8 mouse cellular contexts compared by ENCODE assay signal in genomic region chr2:104410963-104411545, GRCm38 (mm10). TPM values are rescaled to one million over a fixed set of nuclear protein-coding genes. Genes with fewer than 3 reads are reported as not detected.
DNase-seq lines count a peak whose midpoint lies in the region; ATAC-seq and TF ChIP-seq lines count a peak whose summit lies in the region.

Gene D430041D05Rik (minus strand): TSS chr2:104411013.

- DNase-seq in heart, adult 2 months = no peak
- no peak for DNase-seq in heart, adult 18-20 months
- no peak for DNase-seq in left cerebral cortex, postnatal 14 days (ENCODE audit: low spot score in 2 of 2)
- no peak for DNase-seq in urinary bladder, adult 18-20 months (ENCODE audit: low spot score in 2 of 2)

- H3K9me3 ChIP-seq in ES-Bruce4 (replicated peaks; ENCODE audit: control insufficient read depth, insufficient read depth, low read length, poor library complexity, severe bottlenecking) = no peaks in the 10 kb centered on the region

- no peak for TF ChIP-seq POLR2A in heart, adult 2 months (IDR thresholded peaks at IDR 0.05; ENCODE audit: insufficient read depth, low read depth, low read length)
- TF ChIP-seq POLR2A in ES-Bruce4 (IDR thresholded peaks at IDR 0.05; ENCODE audit: insufficient read depth, low read length) = no peak
- TF ChIP-seq POLR2A in embryonic fibroblast, embryonic 13.5 days (IDR thresholded peaks at IDR 0.05; ENCODE audit: low read depth, low read length) = no peak
- TF ChIP-seq POLR2A in olfactory bulb, adult 2 months (IDR thresholded peaks at IDR 0.05; ENCODE audit: insufficient read depth, low read depth, low read length) = no peak

- H3K27me3 ChIP-seq in heart, adult 2 months (ENCODE audit: control insufficient read depth, insufficient read depth, low read length) = peaks cover 16% of the 10 kb centered on the region
- H3K27me3 ChIP-seq in ES-Bruce4 (ENCODE audit: control insufficient read depth, insufficient read depth, low read length, poor library complexity, severe bottlenecking) = peaks cover 25% of the 10 kb centered on the region

- intact Hi-C loops in heart, adult 2 months (cut with DNase I) = no loop called here
- intact Hi-C loops in left cerebral cortex, postnatal 14 days (cut with DNase I) = loop anchor here (2.0 kb wide), 1 partner anchor 76 kb away; no protein-coding TSS in a partner anchor

- no peaks in the 10 kb centered on the region for H3K4me1 ChIP-seq in heart, adult 2 months (ENCODE audit: control insufficient read depth, insufficient read depth, low read length)
- H3K4me1 ChIP-seq in ES-Bruce4 (ENCODE audit: control insufficient read depth, insufficient read depth, low read length) = no peaks in the 10 kb centered on the region
- no peaks in the 10 kb centered on the region for H3K4me1 ChIP-seq in embryonic fibroblast, embryonic 13.5 days (ENCODE audit: control insufficient read depth, insufficient read depth, low read length)
- peaks cover 9% of the 10 kb centered on the region for H3K4me1 ChIP-seq in olfactory bulb, adult 2 months (ENCODE audit: control insufficient read depth, insufficient read depth, low read length)

- no peak within 1 kb of the TSS for H3K9ac ChIP-seq in heart, adult 2 months (ENCODE audit: low read depth, low read length)
- H3K9ac ChIP-seq in ES-Bruce4 (ENCODE audit: low read depth, poor library complexity, severe bottlenecking) = peak within 1 kb of the TSS; percentile 63

- no peaks in the 10 kb centered on the region for H3K79me2 ChIP-seq in heart, adult 2 months (replicated peaks; ENCODE audit: control insufficient read depth, insufficient read depth, low read length)

- peak within 1 kb of the TSS; percentile 39 for H3K4me3 ChIP-seq in heart, adult 2 months
- peak within 1 kb of the TSS; percentile 73 for H3K4me3 ChIP-seq in ES-Bruce4 (ENCODE audit: low read depth, low read length)
- peak within 1 kb of the TSS; percentile 29 for H3K4me3 ChIP-seq in embryonic fibroblast, embryonic 13.5 days (ENCODE audit: insufficient read depth, low read length)
- H3K4me3 ChIP-seq in olfactory bulb, adult 2 months (ENCODE audit: insufficient read depth, low read depth, low read length) = peak within 1 kb of the TSS; percentile 65

- no peak within 1 kb of the TSS for H3K27ac ChIP-seq in heart, adult 2 months
- H3K27ac ChIP-seq in ES-Bruce4 (ENCODE audit: insufficient read depth, low read length) = no peak within 1 kb of the TSS
- no peak within 1 kb of the TSS for H3K27ac ChIP-seq in embryonic fibroblast, embryonic 13.5 days (ENCODE audit: insufficient read depth, low read length)
- H3K27ac ChIP-seq in olfactory bulb, adult 2 months (ENCODE audit: insufficient read depth, low read depth, low read length) = peak within 1 kb of the TSS; percentile 28; the same call in 1 of the 2 replicates

- TF ChIP-seq CTCF in heart, adult 2 months (IDR thresholded peaks at IDR 0.05) = no peak
- no peak for TF ChIP-seq CTCF in ES-Bruce4 (IDR thresholded peaks at IDR 0.05; ENCODE audit: low read depth, low read length)
- no peak for TF ChIP-seq CTCF in embryonic fibroblast, embryonic 13.5 days (IDR thresholded peaks at IDR 0.05; ENCODE audit: borderline replicate concordance, insufficient read depth, low read length)
- no peak for TF ChIP-seq CTCF in olfactory bulb, adult 2 months (IDR thresholded peaks at IDR 0.05; ENCODE audit: insufficient read depth, low read depth, low read length)

- no peak for TF ChIP-seq EP300 in heart, adult 2 months (IDR thresholded peaks at IDR 0.05; ENCODE audit: insufficient read depth, low read depth, low read length)
- TF ChIP-seq EP300 in ES-Bruce4 (IDR thresholded peaks at IDR 0.05; ENCODE audit: insufficient read depth, low read depth, low read length) = no peak

- H3K36me3 ChIP-seq in heart, adult 2 months (ENCODE audit: control insufficient read depth, insufficient read depth, low read length) = no peaks in the 10 kb centered on the region
- no peaks in the 10 kb centered on the region for H3K36me3 ChIP-seq in ES-Bruce4 (ENCODE audit: control insufficient read depth, insufficient read depth, low read length, poor library complexity, severe bottlenecking)

- whole genome bisulfite sequencing in heart, adult 2 months = 61% methylated on average over 4 of the region's 4 CpGs
- 65% methylated on average over 4 of the region's 4 CpGs for WGBS in olfactory bulb, adult 2 months

- no peak for ATAC-seq in inflammation-experienced regulatory T-cells, adult 6 months

RNA-seq across cellular contexts. Expression of gene D430041D05Rik, which starts in this region (rescaled TPM):
- under 1 TPM; 0.05 to 0.08 TPM for total RNA-seq in heart, adult 2 months (2021)
- 0.02 and 0.09 TPM in 2 replicates for polyA plus RNA-seq in heart, adult 2 months (2012; rRNA removed)
- under 1 TPM; 0.07 to 0.08 TPM for total RNA-seq in heart, adult 18-20 months (2021)
- polyA plus RNA-seq in ES-Bruce4 (2011; ENCODE audit: insufficient read depth, insufficient read length, low read depth, missing spikeins) = 0.06 and 0.10 TPM in 2 replicates
- not detected in 2 replicates for polyA plus RNA-seq in embryonic fibroblast, embryonic 13.5 days (2011; ENCODE audit: insufficient read length, low read depth, missing spikeins)
- total RNA-seq in left cerebral cortex, postnatal 14 days (2021) = 100 to 1,000 TPM; 115 to 126 TPM
- not detected in 2 replicates for polyA plus RNA-seq in olfactory bulb, adult 2 months (2012; ENCODE audit: insufficient read depth, insufficient read length, low replicate concordance, missing spikeins)
- polyA plus RNA-seq in inflammation-experienced regulatory T-cells, adult 6 months (2017; shearing (Covaris generic)) = under 1 TPM in 1 of 3 experiments, not detected in 2; 0.17 TPM

Comparison
In these comparisons a context has a peak if more than half of its experiments do, and no peak if none do; other contexts are left out.
1. RNA of gene D430041D05Rik (total RNA-seq): 115 to 126 TPM in left cerebral cortex, postnatal 14 days; 0.05 to 0.08 TPM in heart, adult 2 months and 0.07 to 0.08 TPM in heart, adult 18-20 months; every median in the first group is over 100 times any median in the second.
2. Peak in every context shown above with its lines, with median percentiles within 50 percentile points of each other: H3K4me3 ChIP-seq.